ENCODE assay signal across 16 mouse cellular contexts in the genomic region with DNA sequence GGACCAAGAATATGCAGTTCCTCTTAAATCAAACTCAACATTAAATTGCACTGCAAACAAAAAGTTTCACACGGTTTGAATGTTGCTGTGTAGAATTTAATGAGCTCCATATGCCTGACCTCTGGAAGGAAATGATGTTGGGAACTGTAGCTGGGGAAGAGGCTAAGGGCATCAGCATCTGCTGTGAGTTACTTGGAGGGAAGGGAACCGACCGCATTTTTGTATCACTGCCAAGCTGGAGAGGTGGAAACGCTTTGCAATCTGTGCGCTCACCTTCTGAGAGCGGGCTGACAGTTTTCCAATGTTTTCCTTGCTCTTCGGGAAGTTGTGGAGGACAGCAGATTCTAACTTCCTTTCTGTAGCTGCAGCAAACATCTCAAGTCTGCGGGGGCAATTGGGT. TPM values are rescaled to one million over a fixed set of nuclear protein-coding genes. Genes with fewer than 3 reads are reported as not detected.
DNase-seq lines count a peak whose midpoint lies in the region; ATAC-seq and TF ChIP-seq lines count a peak whose summit lies in the region.
"Had no signal": no experiment of that assay in that cellular context is flagged by ENCODE, and none has a peak within 500 bp of the region (broad histone marks: within the 10 kb centered on the region; RNA-seq: fewer than 3 reads in every experiment).

No protein-coding gene starts in this region.

- no peak for TF ChIP-seq CTCF in brain, embryonic 14.5 days (IDR thresholded peaks at IDR 0.05; ENCODE audit: borderline replicate concordance, extremely low read depth, insufficient read depth, insufficient read length)

- 0 out of 2 replicates have a peak overlapping the region, but pooled peaks have one; percentile 24 for H3K27ac ChIP-seq in kidney, embryonic 14.5 days (ENCODE audit: low read depth, low read length)
- H3K27ac ChIP-seq: forebrain, embryonic 13.5 days; midbrain, embryonic 12.5 days; neural tube, embryonic 13.5 days had no signal

- no peak overlapping the region for H3K9ac ChIP-seq in kidney, embryonic 14.5 days (ENCODE audit: low read depth, low read length)
- H3K9ac ChIP-seq: forebrain, embryonic 13.5 days; midbrain, embryonic 12.5 days; neural tube, embryonic 13.5 days had no signal

- H3K4me3 ChIP-seq in kidney, embryonic 14.5 days (ENCODE audit: low read length), result no peak overlapping the region
- H3K4me3 ChIP-seq: forebrain, embryonic 13.5 days; midbrain, embryonic 12.5 days; neural tube, embryonic 13.5 days had no signal

- peaks cover 3% of the 10 kb centered on the region; the same call in 1 of the 2 replicates for H3K4me1 ChIP-seq in kidney, embryonic 14.5 days (ENCODE audit: control insufficient read depth, insufficient read depth, low read length)

- no peaks in the 10 kb centered on the region for H3K9me3 ChIP-seq in kidney, embryonic 14.5 days (ENCODE audit: control insufficient read depth, low read length)
- H3K9me3 ChIP-seq: forebrain, embryonic 13.5 days; midbrain, embryonic 12.5 days; neural tube, embryonic 13.5 days had no signal

- H3K36me3 ChIP-seq in kidney, embryonic 14.5 days (ENCODE audit: control insufficient read depth, insufficient read depth, low read length), result no peaks in the 10 kb centered on the region
- H3K36me3 ChIP-seq: midbrain, embryonic 12.5 days; neural tube, embryonic 13.5 days had no signal

- H3K4me2 ChIP-seq in kidney, embryonic 14.5 days (replicated peaks; ENCODE audit: low read depth, low read length), result no peak overlapping the region
- H3K4me2 ChIP-seq: forebrain, embryonic 13.5 days; midbrain, embryonic 12.5 days; neural tube, embryonic 13.5 days had no signal

- 55% methylated on average over 8 of the region's 8 CpGs for WGBS in kidney, embryonic 14.5 days

- no peaks in the 10 kb centered on the region for H3K27me3 ChIP-seq in kidney, embryonic 14.5 days (ENCODE audit: control insufficient read depth, insufficient read depth, low read length)
- H3K27me3 ChIP-seq: forebrain, embryonic 13.5 days; neural tube, embryonic 13.5 days had no signal

- peak; percentile 77; the same call in 1 of the 2 replicates for ATAC-seq in kidney, embryonic 14.5 days (ENCODE audit: low FRiP score, low TSS enrichment)
- ATAC-seq: activated CD4-positive, CD25-positive, alpha-beta regulatory T cell, adult 4 months; forebrain, embryonic 13.5 days had no signal

- DNase-seq in cerebellum, adult 18-20 months, result peak; percentile 30 to 35
- DNase-seq in cerebellum, adult 8-10 months, result no peak
- DNase-seq in kidney, adult 18-20 months, result no peak
- DNase-seq in brain, embryonic 14.5 days (ENCODE audit: low read depth), result peak; percentile 54
- peak; percentile 68 for DNase-seq in forelimb bud, embryonic 11.5 days (ENCODE audit: low read depth, low spot score)
- DNase-seq in urinary bladder, adult 18-20 months (ENCODE audit: low spot score in 2 of 2), result no peak
- DNase-seq in frontal cortex, postnatal 36 days (ENCODE audit: low spot score in 2 of 2), result no peak
- DNase-seq: right cerebral cortex, postnatal 25 days had no signal

- no peak for TF ChIP-seq POLR2A in brain, embryonic 14.5 days (IDR thresholded peaks at IDR 0.05; ENCODE audit: borderline replicate concordance, extremely low read depth, insufficient read depth, insufficient read length, poor library complexity, severe bottlenecking)

RNA-seq across cellular contexts. Expression of a gene that starts 1.0 kb away (rescaled TPM):
- polyA plus RNA-seq in kidney, embryonic 14.5 days (2014; fragmentation: Nextera tagmentation; extraction: Ambion mirVana), result 0.35 TPM in 1 of 2 replicates, not detected in the other
- polyA plus RNA-seq in brain, embryonic 14.5 days (2012; rRNA removed), result 0.08 TPM in 2 replicates
- polyA plus RNA-seq: gonadal fat pad, adult 2 months; large intestine, adult 2 months; lung, embryonic 16.5 days had no signal

RNA-seq across cellular contexts. Expression of a gene that starts 37.7 kb away (rescaled TPM):
- 58.9 and 81.5 TPM in 2 replicates for polyA plus RNA-seq in kidney, embryonic 14.5 days (2014; fragmentation: Nextera tagmentation; extraction: Ambion mirVana)
- polyA plus RNA-seq in brain, embryonic 14.5 days (2012; rRNA removed), result 17.1 TPM in 2 replicates

RNA-seq across cellular contexts. Expression of a gene that starts 38.0 kb away (rescaled TPM):
- not detected in 2 replicates for polyA plus RNA-seq in kidney, embryonic 14.5 days (2014; fragmentation: Nextera tagmentation; extraction: Ambion mirVana)
- polyA plus RNA-seq in brain, embryonic 14.5 days (2012; rRNA removed), result 0.20 and 0.53 TPM in 2 replicates
- polyA plus RNA-seq: activated CD4-positive, CD25-positive, alpha-beta regulatory T cell, adult 4 months; large intestine, adult 2 months had no signal

Comparison
In these comparisons a context has a peak if more than half of its experiments do, and no peak if none do; other contexts are left out.
1. DNase-seq: peak in cerebellum, adult 18-20 months (2 of 2), brain, embryonic 14.5 days (single experiment) and forelimb bud, embryonic 11.5 days (single experiment); none in cerebellum, adult 8-10 months (single experiment), kidney, adult 18-20 months (single experiment), urinary bladder, adult 18-20 months (0 of 2) and frontal cortex, postnatal 36 days (0 of 2).